Mouse (Mus musculus): Measurements from ENCODE around the gene Spocd1. TPM values are rescaled to one million over a fixed set of nuclear protein-coding genes. Genes with fewer than 3 reads are reported as not detected.

Spocd1 gene
- polyA plus RNA-seq (2012): 0.63 and 0.65 TPM in 2 replicates

DNA sequence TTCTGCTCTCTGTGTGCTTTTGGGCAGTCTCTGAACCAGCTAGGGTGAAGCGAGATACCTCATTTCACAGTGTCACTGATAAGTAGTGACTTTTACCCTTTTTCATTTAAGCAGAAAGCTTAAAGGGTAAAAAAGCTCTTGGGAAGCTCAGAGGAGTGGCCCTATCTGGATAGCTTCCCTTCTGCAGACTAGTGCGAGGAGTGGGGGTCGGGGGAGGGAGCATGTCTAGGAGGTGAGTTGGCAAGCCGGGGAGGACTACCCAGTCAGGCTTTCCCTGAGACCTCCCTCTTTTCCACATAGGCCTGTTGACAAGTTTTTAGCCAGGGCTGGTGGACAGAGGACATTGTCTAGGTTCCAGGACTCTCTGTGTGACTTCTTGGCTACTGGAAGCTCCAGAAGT, at the start of gene Spocd1:
Gene Spocd1 (plus strand): TSS at position 301 of the 400 bp plus-strand sequence.

DNA sequence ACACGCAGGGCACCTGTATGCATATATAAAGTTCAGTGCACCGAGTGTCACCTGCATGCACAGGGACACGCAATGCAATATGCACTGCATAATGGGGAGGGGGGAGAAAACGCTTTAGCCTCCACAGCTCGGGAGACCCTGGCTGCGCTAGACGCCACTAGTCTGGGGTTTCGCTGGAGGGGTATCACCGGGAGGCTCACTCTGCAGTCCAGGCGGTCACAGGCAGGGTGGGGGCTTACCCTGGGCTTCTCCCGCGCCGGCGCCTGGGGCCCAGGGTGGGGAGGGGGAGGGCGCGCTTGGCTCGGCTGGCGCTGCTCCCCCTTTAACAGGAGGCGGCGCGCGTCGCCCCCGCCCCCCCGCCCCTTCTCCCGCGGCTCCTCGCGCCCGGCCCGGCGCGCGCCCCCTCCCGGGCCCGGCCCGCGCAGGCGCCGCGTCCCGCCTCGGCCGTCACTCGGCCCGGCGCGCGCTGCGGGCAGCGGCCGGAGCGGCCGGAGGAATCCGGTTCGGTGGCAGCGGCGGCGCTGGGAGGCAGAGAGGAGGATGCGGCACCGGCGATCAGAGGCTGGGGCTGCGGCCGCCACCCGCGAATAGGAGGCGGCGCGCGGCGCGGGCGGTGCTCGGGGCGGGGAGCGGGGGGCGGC, 55.5 kb downstream of the Spocd1 start, which contains the start of gene Adgrb2:
Gene Adgrb2 (plus strand): TSS at position 450 of the 641 bp plus-strand sequence.

Other genes with a start within 250 kb of the Spocd1 start
- gene Tmem39b, start 232.4 kb upstream of the Spocd1 start, polyA plus RNA-seq (2012): 52.7 and 54.5 TPM in 2 replicates
- gene Khdrbs1, start 186.9 kb upstream of the Spocd1 start, polyA plus RNA-seq (2012): 237 and 238 TPM in 2 replicates
- 66.3 and 75.8 TPM in 2 replicates for gene Ptp4a2, start 118.0 kb upstream of the Spocd1 start, polyA plus RNA-seq (2012)
- gene Adgrb2, start 55.6 kb downstream of the Spocd1 start, polyA plus RNA-seq (2012): 2.0 and 2.4 TPM in 2 replicates
- 4.6 and 11.7 TPM in 2 replicates for gene Col16a1, start 118.6 kb downstream of the Spocd1 start, polyA plus RNA-seq (2012)
- 11.3 and 16.3 TPM in 2 replicates for gene Pef1, start 173.3 kb downstream of the Spocd1 start, polyA plus RNA-seq (2012)
- not detected in 2 replicates for gene Hcrtr1, start 210.1 kb downstream of the Spocd1 start, polyA plus RNA-seq (2012)
- gene Tinagl1, start 245.9 kb downstream of the Spocd1 start, polyA plus RNA-seq (2012): 8.4 and 8.8 TPM in 2 replicates